10 mouse cellular contexts compared by ENCODE assay signal in the genomic region with DNA sequence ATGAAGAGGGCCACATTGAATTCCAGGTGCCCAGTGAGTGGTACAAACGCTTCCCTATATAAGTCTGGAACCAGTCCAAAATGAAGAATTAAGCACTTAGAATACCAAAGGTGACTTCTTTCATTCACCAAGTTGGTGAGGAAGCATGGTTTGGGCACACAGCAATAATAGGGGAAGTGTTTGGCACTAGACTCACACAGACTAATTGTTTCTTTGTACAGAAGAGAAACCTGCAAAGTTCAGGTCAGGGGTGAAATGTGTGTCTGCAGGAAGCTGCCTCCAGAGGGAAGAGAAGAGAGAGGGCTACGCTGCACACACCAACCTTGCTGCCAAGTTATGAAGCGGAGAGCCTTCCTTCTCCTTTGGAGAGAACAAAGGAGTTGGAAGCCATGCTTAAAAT. TPM values are rescaled to one million over a fixed set of nuclear protein-coding genes. Genes with fewer than 3 reads are reported as not detected.
"Had no signal": no experiment of that assay in that cellular context is flagged by ENCODE, and none has a peak within 500 bp of the region (broad histone marks: within the 10 kb centered on the region; RNA-seq: fewer than 3 reads in every experiment).

No protein-coding gene starts in this region.

RNA-seq across cellular contexts. Expression of gene Glipr1l1, which starts 31.3 kb away (rescaled TPM):
- total RNA-seq: left cerebral cortex, adult 8-10 months; left cerebral cortex, postnatal 10 days; left cerebral cortex, postnatal 14 days; left cerebral cortex, postnatal 25 days; left cerebral cortex, postnatal 36 days; left cerebral cortex, postnatal 4 days; liver, adult 2 months; megakaryocyte-erythroid progenitor cell, adult 5-6 weeks; monocyte, adult 5-6 weeks had no signal

RNA-seq across cellular contexts. Expression of gene Glipr1l2, which starts 54.5 kb away (rescaled TPM):
- total RNA-seq: left cerebral cortex, adult 8-10 months; left cerebral cortex, postnatal 10 days; left cerebral cortex, postnatal 14 days; left cerebral cortex, postnatal 25 days; left cerebral cortex, postnatal 36 days; left cerebral cortex, postnatal 4 days; liver, adult 2 months; megakaryocyte-erythroid progenitor cell, adult 5-6 weeks; midbrain, postnatal 0 days; monocyte, adult 5-6 weeks had no signal
